Comparison of ENCODE assay signal across 10 mouse cellular contexts in the genomic region with DNA sequence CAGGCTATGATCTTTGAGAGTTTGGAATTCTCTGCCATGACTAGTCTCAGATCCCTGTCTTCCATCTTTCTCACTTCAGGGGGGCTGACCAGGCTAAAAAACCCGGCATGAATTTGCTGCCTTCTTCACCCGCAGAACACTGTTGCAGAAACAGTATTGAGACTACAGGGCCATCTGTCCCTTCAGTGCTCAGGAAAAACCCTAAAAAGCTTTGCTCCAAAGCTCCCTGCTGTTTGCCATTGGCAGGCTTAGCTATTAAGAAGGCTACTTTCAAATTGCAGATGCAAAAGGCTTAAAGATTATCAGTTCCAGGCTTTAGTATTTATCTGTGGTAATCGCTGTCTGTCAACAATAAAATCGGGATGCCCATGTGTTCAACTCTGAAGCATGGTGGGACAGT. TPM values are rescaled to one million over a fixed set of nuclear protein-coding genes. Genes with fewer than 3 reads are reported as not detected.
"Had no signal": no experiment of that assay in that cellular context is flagged by ENCODE, and none has a peak within 500 bp of the region (broad histone marks: within the 10 kb centered on the region; RNA-seq: fewer than 3 reads in every experiment).

No protein-coding gene starts in this region.

- DNase-seq: kidney, postnatal 10 days; kidney, postnatal 4 days; liver; liver, embryonic 13.5 days; liver, postnatal 0 days; lung, postnatal 14 days; right cerebral cortex, postnatal 14 days; thymus, postnatal 36 days had no signal

- ATAC-seq: liver, postnatal 0 days; midbrain, embryonic 16.5 days had no signal

RNA-seq across cellular contexts. Expression of gene Myocd, which starts 38.0 kb away (rescaled TPM):
- total RNA-seq: megakaryocyte-erythroid progenitor cell, adult 5-6 weeks had no signal
